Mouse (Mus musculus) layer of hippocampus, adult 2 months (tissue): Measurements from ENCODE around the gene Odf4. TPM values are rescaled to one million over a fixed set of nuclear protein-coding genes. Genes with fewer than 3 reads are reported as not detected.
A peak's percentile ranks its signal among the peaks of the same experiment; 100 is the strongest.

Experiments used
- DNase-seq, 2 experiments: peaks; one replicate each; pipeline ENCODE4 v3.0.0; 2022; ENCODE audit warnings: low spot score in 2 of 2
- H3K27ac ChIP-seq: fragments of 200-600 bp; 2 replicates; pipeline ENCODE4 v1.8.1; 2022
- H3K4me3 ChIP-seq: fragments of 200-600 bp; 2 replicates; pipeline ENCODE4 v1.8.1; 2022; ENCODE audit warnings: mild to moderate bottlenecking
- CTCF ChIP-seq: fragments of 200-600 bp; conservative IDR thresholded peaks from 2 replicates; pipeline ENCODE4 v1.8.1; 2022; ENCODE audit warnings: antibody characterized with exemption, mild to moderate bottlenecking, moderate library complexity
- total RNA-seq, 2 experiments: library from RNA; stranded (reverse); gene quantifications; 2 replicates each; pipeline ENCODE4 v1.2.3; 2021

Odf4 gene
- total RNA-seq, 2 experiments from 2014 or later, result not detected

GRCm38 (mm10) chr11:68961596-68961995, 34.7 kb upstream of the Odf4 start:
- no peak for TF ChIP-seq CTCF
- no peak for DNase-seq
- no peak overlapping the region for H3K4me3 ChIP-seq
- H3K27ac ChIP-seq, result no peak overlapping the region

- no peak for DNase-seq
- TF ChIP-seq CTCF, result no peak
- no peak overlapping the region for H3K27ac ChIP-seq
- H3K4me3 ChIP-seq, result no peak overlapping the region
Observed at GRCm38 (mm10) chr11:68957971-68958370, 31.1 kb upstream of the Odf4 start.

GRCm38 (mm10) chr11:68957308-68957707, 30.4 kb upstream of the Odf4 start, which contains the start of gene Arhgef15:
Gene Arhgef15, minus strand, starts transcription at chr11:68957480.
- no peak for DNase-seq
- TF ChIP-seq CTCF, result no peak
- peak within 1 kb of the TSS; percentile 2 for H3K4me3 ChIP-seq
- peak within 1 kb of the TSS; percentile 61 for H3K27ac ChIP-seq

- H3K27ac ChIP-seq, result peak overlapping the region; percentile 61
- TF ChIP-seq CTCF, result no peak
- peak overlapping the region; percentile 2 for H3K4me3 ChIP-seq
- no peak for DNase-seq
Observed at GRCm38 (mm10) chr11:68956697-68957096, 29.8 kb upstream of the Odf4 start.

GRCm38 (mm10) chr11:68956107-68956506, 29.2 kb upstream of the Odf4 start:
- DNase-seq, result no peak
- peak overlapping the region; percentile 61; the same call in 1 of the 2 replicates for H3K27ac ChIP-seq

GRCm38 (mm10) chr11:68955473-68955872, 28.6 kb upstream of the Odf4 start:
- DNase-seq, result no peak
- H3K4me3 ChIP-seq, result no peak overlapping the region
- H3K27ac ChIP-seq, result no peak overlapping the region
- no peak for TF ChIP-seq CTCF

More at GRCm38 (mm10) chr11:68956107-68956506, 29.2 kb upstream of the Odf4 start:
- peak overlapping the region; percentile 2; the same call in 1 of the 2 replicates for H3K4me3 ChIP-seq
- TF ChIP-seq CTCF, result no peak

GRCm38 (mm10) chr11:68954408-68954807, 27.5 kb upstream of the Odf4 start:
- no peak for DNase-seq
- no peak for TF ChIP-seq CTCF
- Histone ChIP-seq H3K27ac (no peak overlapping the region), H3K4me3 (peak overlapping the region; percentile 47)

GRCm38 (mm10) chr11:68953903-68954302, 27.0 kb upstream of the Odf4 start:
- no peak for DNase-seq
- no peak for TF ChIP-seq CTCF
- Histone ChIP-seq H3K27ac (no peak overlapping the region), H3K4me3 (no peak overlapping the region; the same call in 1 of the 2 replicates)

- Histone ChIP-seq H3K27ac (peak overlapping the region; percentile 37), H3K4me3 (peak overlapping the region; percentile 43)
- no peak for TF ChIP-seq CTCF
- DNase-seq, result peak in 1 of 2 experiments; percentile 46
Observed at GRCm38 (mm10) chr11:68947542-68947993, 20.7 kb upstream of the Odf4 start.

GRCm38 (mm10) chr11:68946806-68947440, 20.0 kb upstream of the Odf4 start:
- H3K4me3 ChIP-seq, result peak overlapping the region; percentile 40; the same call in 1 of the 2 replicates
- TF ChIP-seq CTCF, result no peak
- no peak for DNase-seq
- peak overlapping the region; percentile 67; the same call in 1 of the 2 replicates for H3K27ac ChIP-seq

- no peak for DNase-seq
- TF ChIP-seq CTCF, result no peak
- Histone ChIP-seq H3K4me3 (no peak overlapping the region), H3K27ac (no peak overlapping the region)
Observed at GRCm38 (mm10) chr11:68946001-68946400, 19.1 kb upstream of the Odf4 start.

GRCm38 (mm10) chr11:68945245-68945644, 18.4 kb upstream of the Odf4 start:
- Histone ChIP-seq H3K27ac (no peak overlapping the region), H3K4me3 (no peak overlapping the region)
- TF ChIP-seq CTCF, result no peak
- no peak for DNase-seq

- no peak overlapping the region for H3K4me3 ChIP-seq
- no peak for DNase-seq
- H3K27ac ChIP-seq, result no peak overlapping the region
- no peak for TF ChIP-seq CTCF
Observed at GRCm38 (mm10) chr11:68942731-68943130, 15.8 kb upstream of the Odf4 start.

- Histone ChIP-seq H3K27ac (peak overlapping the region; percentile 91), H3K4me3 (peak overlapping the region; percentile 64)
- no peak for TF ChIP-seq CTCF
- DNase-seq, result no peak
Observed at GRCm38 (mm10) chr11:68940516-68940915, 13.6 kb upstream of the Odf4 start.
